Mouse (Mus musculus): ENCODE measurements at regions not wholly inside any gene's neighbourhood (a gene's known extent, or its start where the extent isn't known, plus 50 kb on each side); places are given as distances from the start of the nearest gene placed in this dataset.

DNA sequence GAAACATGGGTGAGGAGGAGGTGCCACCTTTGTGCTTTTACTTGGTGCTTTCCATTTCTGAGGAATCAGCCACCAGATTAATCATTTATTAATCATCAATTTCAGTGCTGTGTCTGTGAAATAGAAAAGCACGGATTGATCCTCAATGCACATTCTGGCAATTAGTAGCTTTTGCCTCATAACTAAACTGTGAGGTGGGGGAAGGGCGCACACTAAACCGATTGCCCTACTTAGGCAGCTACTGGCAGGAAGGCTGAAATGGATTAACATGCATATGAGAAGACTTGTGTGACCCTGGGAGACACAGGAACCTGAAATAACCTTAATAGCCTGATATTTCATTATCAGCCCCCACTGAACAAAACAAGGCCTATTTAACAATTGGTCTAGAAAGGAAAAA lies 581.5 kb upstream of the Tbl1xr1 start:
- intact Hi-C loops (cut with DNase I; ENCODE audit: low total_unique reads), result no loop called here

DNA sequence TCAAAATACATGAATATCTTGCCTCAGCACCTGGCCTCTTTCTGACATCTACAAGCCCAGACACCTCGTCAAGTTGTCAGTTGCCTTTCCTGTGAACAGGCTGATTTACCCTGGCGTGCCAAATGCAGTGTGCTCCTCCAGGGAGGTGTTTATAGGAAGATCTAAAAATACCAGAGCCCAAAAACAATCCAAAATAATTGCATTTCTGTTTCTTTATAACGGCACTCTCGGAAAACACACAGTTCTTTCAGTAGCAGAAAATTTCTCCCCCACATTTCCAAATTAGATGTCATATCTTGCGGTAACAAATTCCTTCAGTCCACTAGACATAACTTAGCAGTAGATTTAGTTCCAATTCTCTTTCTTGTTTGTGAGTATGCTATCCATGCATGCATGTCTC lies 580.8 kb upstream of the Tbl1xr1 start:
- intact Hi-C loops (cut with DNase I; ENCODE audit: low total_unique reads), result no loop called here
- DNase-seq, result no peak

More for the DNA sequence above, 581.5 kb upstream of the Tbl1xr1 start:
- no peak for DNase-seq

DNA sequence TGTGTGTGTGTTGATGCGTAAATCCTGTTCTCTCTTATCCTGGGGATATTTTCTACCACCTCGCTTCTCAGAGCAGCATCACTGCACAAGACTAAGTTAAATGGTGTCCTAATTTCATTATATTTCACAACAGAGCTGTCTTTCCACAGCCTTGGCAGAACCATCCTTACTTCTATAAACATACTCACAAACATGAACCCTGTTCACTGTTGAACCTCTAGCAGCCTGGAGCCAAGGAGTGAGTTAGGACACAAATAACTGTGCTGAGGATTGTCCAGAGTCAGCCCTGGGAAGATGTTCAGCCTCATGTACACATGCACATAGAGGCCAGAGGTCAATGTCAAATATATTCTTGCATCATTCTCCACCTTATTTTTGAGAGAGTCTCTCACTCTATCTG lies 580.3 kb upstream of the Tbl1xr1 start:
- intact Hi-C loops (cut with DNase I; ENCODE audit: low total_unique reads), result no loop called here
- DNase-seq, result no peak

DNA sequence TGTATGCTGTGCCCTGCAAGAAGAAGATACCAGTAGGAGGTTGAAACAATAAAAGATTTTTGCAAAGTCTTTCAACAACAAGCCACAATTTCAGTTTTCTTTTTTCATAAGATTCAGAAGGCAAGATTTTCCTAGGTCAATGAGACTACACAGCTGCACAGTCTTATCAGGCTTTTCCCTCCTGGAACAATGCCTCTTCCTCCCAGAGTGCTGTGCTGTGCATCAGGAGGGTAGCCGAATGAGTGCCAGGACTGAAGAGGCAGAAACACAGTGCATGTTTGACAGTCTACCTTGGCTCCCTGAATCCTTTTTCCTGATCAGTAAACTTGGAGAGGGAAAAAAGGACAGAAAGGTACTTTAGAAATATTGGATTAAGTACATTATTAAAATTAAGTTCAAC lies 579.4 kb upstream of the Tbl1xr1 start:
- DNase-seq, result no peak
- intact Hi-C loops (cut with DNase I; ENCODE audit: low total_unique reads), result no loop called here

DNA sequence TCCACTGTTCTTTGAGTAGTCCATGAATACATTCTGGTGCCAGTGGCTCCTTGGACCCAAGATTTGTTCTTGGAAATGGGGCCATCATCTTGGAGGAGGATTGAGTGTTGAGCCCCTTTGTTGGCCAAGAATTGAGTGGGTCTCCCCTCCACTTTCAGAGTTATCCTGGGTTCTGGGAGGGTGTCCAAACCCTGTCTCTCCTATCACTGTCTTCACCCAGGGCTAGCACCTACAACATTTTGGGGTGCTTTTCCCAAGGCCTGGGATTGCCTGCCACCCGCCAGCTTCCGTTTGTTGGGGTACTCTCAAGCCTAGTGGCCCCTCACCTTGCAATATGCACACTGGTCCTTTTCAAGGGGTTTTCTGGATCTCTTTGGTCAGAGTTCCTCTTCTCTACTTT lies 568.8 kb upstream of the Tbl1xr1 start:
- DNase-seq, result no peak
- intact Hi-C loops (cut with DNase I; ENCODE audit: low total_unique reads), result no loop called here

DNA sequence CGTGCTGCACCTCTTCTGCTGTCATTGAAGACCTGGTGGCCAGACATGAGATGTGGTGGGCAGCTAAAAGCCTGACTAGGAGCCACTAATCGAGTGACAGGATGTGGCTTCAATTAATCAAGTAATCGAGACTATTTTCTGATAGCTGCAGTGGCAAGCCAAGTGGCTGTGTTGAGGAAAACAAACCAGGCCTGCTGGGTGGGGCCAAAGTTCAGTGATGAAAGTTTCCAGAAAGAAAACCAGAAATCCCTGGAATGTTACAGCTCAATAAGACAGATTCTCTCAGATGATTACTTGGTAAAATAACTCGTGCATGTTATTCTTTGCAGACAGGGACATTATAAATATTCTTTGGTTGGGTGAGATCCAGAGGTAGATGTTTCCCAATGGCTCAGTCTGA lies 564.4 kb upstream of the Tbl1xr1 start:
- no peak for DNase-seq
- intact Hi-C loops (cut with DNase I; ENCODE audit: low total_unique reads), result no loop called here

DNA sequence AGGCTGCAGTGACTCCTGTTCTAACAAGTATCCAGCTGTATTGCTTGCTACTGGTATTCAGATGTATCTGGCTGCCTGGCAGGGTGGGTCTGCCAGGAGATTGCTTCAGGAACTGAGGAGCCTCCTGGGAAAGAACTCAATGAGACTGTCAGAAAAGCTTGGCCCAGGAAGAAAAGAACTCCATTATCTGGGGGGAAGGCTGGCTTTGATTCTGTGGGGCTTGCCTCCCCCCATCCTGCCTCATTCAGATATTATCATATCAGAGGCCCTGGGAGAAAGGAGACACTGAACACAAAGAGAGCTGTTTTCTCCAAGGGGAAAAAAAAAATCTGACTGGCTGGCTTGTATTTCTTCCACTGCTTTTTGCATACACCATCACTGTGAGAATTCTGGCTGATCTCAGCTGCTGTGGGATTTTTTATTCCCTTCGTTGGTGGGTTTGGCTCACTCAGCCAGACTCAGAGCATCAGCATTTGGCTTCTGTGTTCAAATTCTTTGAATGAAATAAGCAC lies 552.0 kb upstream of the Tbl1xr1 start:
- intact Hi-C loops (cut with DNase I; ENCODE audit: low total_unique reads), result no loop called here
- peak; percentile 58 for DNase-seq

DNA sequence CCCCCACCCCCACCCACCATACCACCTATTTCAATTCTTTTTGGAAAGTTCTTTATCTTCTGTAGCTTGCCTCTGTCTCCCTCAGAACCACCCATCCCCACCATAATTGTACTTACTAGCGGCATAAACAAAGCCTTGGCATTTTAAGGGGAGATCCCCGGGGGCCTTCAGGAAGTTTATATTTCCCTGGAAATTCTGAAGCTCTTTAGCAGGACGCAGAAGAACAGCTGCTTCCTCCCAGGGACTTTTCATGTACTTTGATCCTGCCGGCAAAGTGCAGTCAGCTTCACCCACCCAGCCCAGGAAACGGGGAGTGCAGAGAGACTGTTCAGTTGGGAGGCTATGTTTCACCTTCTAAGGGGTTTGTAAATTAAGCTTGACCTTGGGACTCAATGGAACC lies 545.6 kb upstream of the Tbl1xr1 start:
- no peak for DNase-seq
- intact Hi-C loops (cut with DNase I; ENCODE audit: low total_unique reads), result no loop called here

DNA sequence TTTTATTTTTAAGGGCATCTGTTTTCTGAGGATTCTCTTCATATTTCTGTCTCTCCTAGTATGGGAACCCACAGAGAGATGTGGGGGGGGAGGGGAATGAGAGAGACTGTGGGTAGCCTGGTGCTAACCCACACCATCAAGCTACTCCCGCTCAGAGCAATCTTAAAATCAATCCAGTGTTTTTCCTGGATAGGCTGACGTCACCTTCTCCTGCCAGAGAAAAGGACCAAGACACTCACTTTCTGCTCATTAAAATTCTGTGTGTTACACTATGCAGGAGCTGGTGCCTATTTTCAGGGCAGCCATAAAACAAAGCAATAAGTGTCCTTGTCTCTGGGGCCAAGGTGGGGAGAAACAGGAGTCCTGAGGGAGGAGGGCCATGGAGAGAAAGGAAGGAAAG lies 537.3 kb upstream of the Tbl1xr1 start:
- no peak for DNase-seq
- intact Hi-C loops (cut with DNase I; ENCODE audit: low total_unique reads), result no loop called here

DNA sequence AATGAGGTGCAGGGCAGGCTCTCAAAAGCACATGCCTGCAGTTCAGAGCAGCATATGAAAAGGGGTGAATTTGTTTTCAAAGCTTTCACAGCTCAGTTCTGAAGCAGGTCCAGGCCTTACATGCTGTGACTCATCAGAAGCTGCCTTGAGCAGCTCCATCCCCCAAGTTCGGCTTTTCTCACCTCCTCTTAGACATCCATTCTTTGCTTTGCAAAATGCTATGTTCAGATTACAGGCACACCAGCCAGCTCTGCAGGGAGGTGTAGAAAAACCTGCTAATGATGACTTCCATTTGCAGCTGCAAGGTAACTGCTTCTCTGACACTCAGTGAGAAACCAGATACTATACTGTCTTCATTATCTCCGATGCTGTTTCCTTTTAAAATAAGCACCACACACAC lies 532.0 kb upstream of the Tbl1xr1 start:
- no peak for DNase-seq
- intact Hi-C loops (cut with DNase I; ENCODE audit: low total_unique reads), result no loop called here

DNA sequence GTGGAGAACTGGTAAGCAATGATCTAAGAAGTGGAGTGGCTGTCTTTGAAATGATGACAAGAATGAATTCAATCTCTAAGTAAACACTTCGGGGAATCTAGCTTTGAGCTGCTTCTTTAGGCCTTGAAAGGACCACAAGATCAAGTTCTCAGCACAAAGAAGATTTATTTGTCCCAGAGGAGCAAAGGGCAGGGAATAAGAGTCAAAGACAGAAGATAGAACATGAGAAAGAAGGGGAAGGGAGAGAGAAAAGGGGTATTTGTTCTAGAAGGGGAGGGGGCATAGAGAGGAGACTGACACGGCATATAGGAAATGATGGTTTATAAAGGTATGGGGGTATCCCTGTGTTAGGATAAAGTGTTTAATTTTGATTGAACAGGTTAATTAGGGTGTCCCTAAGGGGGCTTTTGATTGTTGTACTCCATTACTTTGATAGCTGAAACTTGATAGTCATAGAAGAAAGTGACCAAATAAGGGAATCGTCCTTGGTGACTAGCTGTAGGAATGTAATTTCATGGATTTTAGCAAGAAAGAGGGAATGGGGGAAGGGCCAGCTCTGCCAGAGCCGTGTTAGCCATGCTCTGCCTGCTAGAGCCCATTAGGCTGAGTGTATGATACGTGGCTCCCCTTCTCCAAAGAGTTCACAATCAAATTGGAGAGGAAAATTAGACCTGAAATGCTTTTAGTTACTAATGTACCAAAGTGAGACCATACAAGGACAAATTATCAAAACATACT lies 531.1 kb upstream of the Tbl1xr1 start:
- no peak for DNase-seq
- intact Hi-C loops (cut with DNase I; ENCODE audit: low total_unique reads), result no loop called here

DNA sequence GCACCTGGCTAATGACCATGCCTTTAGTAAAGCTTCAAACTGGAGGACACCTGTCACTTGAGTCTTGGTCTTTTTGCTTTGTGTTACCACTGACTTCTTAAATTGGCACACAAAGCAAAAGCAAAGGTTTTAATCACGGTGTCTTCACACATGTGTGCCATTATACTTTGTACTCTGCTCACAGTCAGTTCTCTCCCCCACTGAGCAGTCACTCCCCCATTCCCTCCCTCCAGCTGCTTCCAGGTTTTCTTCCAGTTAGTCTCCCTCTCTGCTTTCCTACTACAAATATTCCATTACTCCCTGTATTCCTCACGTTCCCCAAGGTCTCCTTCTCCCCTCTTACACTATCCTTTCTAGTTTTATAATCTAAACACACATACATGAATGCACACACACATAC lies 530.0 kb upstream of the Tbl1xr1 start:
- intact Hi-C loops (cut with DNase I; ENCODE audit: low total_unique reads), result no loop called here
- no peak for DNase-seq

DNA sequence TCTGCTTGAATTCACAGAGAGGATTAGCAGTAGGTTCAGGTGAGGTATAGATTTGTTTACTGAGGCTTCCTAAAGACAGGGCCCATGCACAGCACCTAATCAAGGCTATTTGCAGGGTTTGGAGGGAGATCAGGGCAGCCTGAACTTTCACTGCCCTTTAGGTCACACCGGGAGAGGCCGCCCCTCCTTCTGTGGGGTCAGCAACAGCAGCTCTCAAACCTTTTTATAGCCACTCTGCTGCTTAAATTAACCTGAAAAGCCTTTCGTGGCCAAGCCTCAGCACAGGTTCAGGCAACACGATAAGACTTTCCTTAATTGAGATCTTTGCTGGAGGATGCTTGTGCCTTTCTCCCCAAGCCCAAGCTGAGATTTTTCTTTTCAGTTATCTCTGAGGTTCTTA lies 526.8 kb upstream of the Tbl1xr1 start:
- intact Hi-C loops (cut with DNase I; ENCODE audit: low total_unique reads), result no loop called here
- DNase-seq, result no peak

DNA sequence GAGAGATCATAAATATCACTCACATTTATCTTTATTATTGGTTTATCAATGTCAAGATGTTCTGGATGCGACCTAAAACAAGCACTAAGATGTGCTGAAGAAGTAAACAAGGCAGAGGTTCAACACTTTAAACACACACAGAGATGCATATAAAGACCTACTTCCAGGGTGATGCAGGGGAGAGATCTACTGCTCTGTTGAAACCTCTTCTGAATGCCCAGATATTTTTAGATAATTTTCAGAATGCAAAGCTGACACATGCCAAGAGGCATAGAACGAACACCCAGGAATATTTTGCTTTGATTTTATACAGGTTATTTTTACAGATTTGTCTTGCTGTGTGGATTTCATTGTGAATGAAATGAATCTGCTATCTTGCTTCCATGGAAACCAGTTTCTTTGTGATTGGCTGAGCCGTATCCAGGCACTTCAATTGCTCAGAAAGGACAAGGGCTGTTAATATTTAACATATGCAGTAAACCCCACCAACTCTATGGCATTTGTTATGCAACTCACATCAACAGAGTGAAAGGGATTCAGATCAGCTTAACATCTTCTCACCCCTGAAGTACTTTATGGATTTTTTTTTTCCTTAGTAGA lies 523.2 kb upstream of the Tbl1xr1 start:
- no peak for DNase-seq
- intact Hi-C loops (cut with DNase I; ENCODE audit: low total_unique reads), result no loop called here

DNA sequence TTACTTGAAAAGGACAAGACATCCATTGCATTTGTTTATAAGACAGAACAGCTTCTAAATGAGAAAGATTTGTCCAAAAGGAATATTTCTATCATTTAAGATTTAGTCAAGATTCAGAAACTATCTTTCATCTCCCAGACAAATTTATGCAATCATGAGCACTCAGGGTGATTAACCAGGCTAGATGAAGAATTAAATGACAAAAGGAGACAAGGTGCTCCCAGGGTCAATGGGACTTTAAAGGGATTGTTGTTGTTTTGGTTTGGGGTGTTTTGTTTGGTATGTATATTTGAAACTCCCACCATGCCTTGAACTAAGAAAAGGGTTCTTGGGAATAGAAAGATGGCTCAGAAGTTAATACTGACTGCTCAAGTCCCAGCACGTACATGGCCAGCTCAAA lies 522.6 kb upstream of the Tbl1xr1 start:
- DNase-seq, result no peak
- intact Hi-C loops (cut with DNase I; ENCODE audit: low total_unique reads), result no loop called here

DNA sequence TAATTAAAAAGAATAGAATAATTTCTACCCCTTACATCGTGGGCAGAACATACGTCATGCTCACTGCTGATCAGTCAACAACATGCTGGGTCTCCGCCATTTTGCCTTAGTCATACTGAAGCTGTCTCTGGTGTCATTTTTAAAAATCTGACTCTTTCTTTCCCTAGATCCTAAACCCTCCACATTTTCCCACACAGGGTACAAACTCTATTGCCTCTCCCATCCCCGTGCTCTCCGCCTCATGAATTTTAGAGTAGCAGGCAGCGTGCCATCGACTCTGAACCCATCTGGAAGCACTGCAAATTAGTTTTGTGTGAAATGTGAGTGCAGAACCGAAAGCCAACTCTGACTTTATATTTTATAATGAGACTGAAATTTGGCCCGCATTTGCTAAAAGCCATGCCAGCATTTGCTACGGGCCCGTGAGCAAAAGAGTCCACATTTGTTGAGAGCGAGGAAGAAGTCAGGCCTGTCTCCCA lies 518.5 kb upstream of the Tbl1xr1 start:
- intact Hi-C loops (cut with DNase I; ENCODE audit: low total_unique reads), result no loop called here
- peak; percentile 61 for DNase-seq

DNA sequence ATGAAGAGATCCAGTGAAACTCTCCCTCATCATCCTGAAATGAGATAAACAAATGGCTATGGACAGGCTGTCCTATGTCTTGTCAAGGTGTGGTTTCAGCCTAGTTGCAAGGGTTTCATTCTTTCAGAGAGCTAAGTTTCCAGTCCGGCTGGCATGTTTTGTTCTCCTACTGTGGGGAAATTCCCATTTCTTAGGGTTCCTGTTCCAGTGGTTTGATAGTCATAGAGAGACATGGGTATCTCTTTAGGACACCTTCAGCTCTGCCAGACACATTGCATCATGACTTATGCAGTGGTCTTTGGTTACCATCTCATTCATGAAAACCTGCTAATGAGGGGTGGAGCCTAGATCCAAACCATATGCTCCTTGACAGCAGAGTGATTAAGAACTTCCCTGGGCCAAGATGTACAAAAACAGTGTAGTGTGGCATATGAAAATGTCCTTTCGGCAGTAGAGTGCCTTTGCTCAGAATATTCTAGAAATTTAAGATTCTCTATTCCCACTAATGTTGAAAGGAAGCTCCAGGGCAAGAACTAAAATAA lies 513.6 kb upstream of the Tbl1xr1 start:
- DNase-seq, result no peak
- intact Hi-C loops (cut with DNase I; ENCODE audit: low total_unique reads), result loop anchor here (10.0 kb wide), 1 partner anchor 362 kb away; no protein-coding TSS in a partner anchor

DNA sequence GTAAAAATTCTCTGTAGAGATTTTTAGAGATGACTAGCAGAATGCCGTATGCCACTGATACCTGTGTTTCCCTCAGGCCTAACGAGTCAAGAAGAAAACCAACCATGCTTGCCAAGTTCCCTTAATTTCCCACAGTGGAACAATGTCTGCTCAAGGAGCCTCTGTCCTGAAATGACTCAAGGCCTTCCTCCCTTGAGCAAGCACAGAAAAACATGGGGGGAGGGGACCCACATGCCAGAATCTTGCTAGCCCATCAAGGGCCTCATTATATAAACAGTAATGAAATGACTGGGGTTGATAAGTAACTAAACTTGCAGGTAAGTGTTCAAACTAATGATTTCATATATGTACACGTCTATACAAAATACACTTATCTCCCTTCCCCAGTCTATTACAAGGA lies 513.0 kb upstream of the Tbl1xr1 start:
- DNase-seq, result no peak
- intact Hi-C loops (cut with DNase I; ENCODE audit: low total_unique reads), result loop anchor here (10.0 kb wide), 1 partner anchor 361 kb away; no protein-coding TSS in a partner anchor

DNA sequence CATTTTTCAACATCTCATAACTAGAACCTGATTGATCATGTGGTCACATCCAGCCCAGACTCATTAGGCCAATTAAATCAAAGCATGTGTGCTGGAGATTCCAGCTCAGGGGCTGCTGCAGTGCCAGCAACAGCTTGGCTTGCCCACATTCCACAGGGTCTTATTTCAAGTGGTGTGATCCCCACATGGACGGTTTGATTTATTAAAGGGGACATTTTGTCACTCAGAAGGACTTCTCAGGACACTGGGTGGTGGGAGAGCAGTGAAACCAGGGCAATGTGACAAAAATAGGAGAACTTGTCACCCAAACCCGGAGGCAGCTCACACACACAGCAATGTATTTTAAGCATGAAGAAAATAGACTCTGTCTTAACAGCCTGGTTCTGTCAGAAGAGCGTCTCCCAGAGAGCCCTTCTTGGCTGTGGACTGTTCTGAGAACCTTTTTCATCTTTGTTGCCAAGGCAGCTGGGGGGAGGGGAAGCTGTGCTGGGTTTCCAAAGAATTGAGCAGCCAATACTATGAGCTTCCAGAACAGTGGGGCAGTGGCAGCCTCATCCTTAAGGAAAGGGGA lies 512.2 kb upstream of the Tbl1xr1 start:
- DNase-seq, result peak; percentile 77
- intact Hi-C loops (cut with DNase I; ENCODE audit: low total_unique reads), result loop anchor here (10.0 kb wide), 1 partner anchor 361 kb away; no protein-coding TSS in a partner anchor

DNA sequence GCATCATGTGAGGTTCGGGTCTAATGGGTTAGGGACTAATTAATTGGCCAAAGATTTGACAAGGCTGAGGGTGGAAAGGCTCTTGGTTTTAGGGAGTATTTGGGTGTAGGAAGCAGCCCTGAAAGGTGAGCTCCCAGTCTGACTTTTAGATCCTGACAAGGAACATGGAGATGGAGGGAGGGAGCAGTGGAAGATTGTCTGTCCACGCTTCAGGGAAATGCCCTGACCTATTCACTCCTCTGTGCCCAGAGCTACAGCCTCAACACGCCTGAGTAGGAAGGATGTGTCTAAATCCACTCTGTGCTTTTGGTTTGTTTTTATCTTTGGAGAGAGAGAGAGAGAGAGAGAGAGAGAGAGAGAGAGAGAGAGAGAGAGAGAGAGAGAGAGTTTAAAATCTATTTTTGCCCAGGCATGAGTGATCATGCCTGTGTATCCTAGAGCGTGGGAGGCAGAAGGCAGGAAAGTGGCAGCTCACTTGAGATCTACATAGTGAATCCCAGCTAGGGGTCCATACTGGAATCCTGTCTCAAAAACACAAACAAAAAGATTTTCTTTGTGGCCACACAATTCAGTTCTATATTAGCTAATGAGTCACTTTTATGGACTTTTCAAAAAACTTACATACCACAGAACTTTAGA lies 511.5 kb upstream of the Tbl1xr1 start:
- intact Hi-C loops (cut with DNase I; ENCODE audit: low total_unique reads), result loop anchor here (10.0 kb wide), 1 partner anchor 360 kb away; no protein-coding TSS in a partner anchor
- no peak for DNase-seq

Measured in gastrocnemius, postnatal 14 days (tissue).